Mouse (Mus musculus) WW6 (cell line): Measurements from ENCODE around the gene Ror1.

Experiments used
- DNase-seq: peaks from one replicate; pipeline ENCODE4 v3.0.0-alpha.2; 2013; ENCODE audit warnings: low read depth, low spot score

The Ror1 gene

DNA sequence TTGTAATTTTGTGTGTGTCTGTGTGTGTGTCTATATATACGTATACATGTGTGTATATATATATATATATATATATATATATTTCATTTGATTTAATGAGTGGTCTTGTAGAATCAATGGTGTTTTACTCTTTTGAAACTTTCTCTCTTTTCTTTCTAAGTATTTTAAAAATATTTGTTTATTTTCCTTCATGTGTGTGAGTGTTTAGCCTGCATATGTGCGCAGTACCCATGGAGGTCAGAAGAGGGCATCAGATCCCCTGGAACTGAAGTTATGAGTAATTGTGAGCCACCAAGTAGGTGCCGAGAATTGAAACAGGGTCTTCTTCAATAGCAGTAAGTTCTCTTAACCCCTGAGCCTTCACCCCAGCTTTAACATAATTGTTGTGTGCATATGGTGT, 20.8 kb downstream of the Ror1 start:
- no peak for DNase-seq

DNA sequence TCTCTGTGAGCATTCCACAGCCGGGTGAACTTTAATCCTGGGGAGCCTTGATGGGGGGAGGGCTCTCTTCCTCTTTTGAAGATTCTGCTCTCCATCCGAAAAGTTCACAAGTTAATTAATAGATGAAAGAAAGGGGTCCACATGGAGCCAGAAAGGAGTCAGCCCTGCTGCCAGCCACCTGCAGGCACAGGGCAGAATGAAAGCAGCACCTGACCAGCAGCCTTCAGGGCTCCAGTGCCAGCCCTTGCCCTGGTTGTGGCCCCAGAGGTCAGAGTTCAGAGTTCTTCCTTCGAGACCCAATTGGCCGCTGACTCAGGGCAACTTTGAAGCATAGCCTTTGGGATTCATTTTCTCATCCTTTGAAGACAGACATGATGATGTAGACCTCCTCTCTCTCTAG, 23.1 kb downstream of the Ror1 start:
- no peak for DNase-seq

DNA sequence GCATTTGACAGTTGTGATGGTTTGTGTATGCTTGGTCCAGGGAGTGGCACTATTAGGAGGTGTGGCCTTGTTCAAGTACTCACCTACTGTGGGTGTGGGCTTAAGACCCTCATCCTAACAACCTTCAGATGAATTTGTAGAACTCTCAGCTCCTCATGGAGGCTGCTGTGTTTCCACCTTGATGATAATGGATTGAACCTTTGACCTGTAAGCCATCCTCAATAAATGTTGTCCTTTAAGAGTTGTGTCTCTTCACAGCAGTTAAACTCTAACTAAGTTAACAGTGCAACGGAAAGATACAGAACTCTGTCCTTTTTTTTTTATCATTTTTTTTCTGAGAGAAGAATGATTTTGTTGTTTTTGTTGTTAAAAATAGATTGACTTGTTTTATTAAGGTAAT, 23.8 kb downstream of the Ror1 start:
- no peak for DNase-seq

DNA sequence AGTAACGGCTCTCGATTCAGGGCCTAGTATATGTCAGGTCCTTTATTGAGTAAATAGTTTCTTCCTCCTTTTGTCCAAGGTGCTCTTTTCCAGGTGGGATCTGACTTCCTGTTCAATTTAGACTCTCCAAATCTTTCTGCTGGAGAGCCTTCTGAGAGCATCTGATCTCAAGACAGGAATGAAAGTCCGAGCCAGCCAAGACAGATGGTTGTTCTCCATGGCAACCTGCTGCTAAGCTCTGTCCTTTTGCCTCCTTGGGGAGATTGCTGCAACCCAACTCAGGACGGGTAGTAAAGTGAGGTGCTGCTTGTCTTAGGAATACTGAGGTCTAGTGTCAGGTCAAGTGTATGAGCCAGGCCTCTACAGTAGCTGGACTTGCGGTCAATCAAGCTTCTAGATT, 25.0 kb downstream of the Ror1 start:
- DNase-seq = no peak

DNA sequence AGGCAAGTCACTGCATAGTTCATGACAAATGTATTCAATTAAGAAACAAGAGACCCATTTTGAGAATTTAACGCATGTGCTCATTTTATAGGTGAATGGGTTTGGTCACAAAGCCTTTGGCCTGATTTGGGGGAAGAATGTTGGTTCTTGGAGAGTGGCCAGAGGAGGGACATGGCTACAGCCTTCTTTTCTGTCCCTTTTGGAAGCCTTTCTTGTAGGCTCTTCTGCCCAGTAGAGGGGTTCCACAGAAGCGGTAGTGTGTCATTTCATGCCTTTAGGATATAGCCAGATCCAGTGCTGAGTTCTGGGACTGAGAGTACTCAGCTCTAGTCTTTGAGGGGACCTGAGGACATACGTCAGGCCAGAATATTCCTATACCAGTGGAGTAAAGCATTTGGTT, 26.8 kb downstream of the Ror1 start:
- no peak for DNase-seq

DNA sequence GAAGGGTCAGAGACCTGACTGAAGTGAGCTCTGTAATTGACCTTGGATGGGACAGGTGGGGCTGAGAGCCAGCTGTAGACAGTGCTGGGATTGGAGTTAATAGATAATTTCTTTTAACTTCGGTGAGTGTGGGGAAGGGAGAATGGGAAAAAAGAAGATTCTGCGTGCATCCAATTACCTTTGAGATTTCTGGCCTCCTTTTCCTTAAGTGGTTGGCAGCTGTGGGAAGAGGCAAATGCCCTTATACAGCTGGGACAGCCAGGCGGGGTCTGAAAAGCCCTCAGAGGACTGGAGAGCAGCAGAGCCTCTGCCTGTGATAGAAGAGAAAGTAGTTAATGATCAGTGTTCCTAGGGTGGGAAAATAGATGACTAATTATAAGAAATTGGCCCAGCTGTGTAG, 27.9 kb downstream of the Ror1 start:
- no peak for DNase-seq

DNA sequence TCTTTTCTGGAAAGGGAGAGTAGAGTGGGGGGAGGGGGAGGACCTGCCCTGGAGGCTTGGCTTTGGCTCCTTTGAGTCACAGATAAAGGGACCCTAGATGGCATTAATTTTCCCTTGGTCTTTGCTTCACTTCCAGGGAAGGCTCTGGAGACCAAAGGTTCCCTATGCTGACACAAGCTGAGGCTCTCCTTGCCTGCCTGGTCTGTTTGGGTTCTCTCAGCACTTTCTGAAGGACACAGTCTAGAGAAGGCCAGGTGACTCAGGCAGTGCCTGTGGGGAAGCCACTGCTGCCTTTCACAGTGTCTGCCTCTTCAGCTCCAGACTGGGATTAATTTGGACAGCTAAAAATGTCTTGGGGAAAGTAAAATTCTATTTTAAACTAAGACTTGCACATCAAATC, 28.5 kb downstream of the Ror1 start:
- no peak for DNase-seq

DNA sequence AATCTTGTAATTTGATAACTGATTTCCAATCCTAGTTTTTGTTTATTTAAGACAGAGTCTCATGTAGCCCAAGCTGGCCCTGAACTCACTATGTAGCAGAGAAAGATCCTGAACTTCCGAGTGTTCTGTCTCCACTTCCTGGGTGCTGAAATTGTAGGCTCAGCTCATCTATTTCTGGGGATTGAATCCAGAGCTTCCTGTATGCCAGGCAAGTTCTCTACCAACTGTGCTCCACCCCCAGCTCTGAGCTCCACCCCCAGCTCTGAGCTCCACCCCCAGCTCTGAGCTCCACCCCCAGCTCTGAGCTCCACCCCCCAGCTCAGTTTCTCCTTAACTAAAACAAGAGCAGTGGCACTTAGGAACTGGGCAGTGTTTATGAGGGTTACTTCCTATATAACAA, 29.3 kb downstream of the Ror1 start:
- DNase-seq = no peak

DNA sequence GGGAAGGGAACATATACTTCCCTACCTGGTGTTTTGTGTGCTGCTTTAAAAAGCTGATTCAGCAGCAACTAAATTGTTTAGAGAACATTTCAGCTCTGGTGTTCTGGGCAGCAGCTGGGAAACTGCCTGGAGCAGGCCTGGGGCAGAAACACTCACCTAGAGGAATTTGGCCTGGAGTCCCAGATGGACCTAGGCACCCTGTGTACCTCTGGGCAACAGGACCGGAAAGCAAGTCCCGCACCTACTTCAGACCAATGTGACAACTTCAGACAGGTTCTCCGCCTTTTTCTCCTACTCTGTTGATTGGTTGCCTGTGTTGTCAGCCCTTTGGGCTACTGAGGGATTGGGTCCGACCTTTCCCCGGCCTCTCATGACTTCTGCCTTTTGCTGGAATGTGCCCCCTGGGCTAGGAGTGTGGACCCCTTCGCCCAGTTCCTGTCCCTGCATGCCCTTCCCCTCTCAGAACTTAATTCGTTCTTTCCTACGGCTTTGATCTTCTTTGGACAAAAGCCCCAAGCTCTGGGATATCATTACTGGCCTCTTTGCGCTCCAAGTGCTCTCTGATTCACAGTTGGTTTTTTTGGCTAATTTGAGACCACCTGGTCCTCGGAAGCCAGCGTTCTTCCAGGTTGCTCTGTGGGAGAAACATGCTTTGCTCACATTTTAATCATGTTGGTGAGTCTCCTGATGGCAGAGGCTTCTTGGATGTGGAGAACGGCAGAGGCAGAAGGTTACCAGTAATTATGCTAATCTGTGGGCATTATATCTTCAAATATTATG, 31.1 kb downstream of the Ror1 start:
- DNase-seq = no peak

DNA sequence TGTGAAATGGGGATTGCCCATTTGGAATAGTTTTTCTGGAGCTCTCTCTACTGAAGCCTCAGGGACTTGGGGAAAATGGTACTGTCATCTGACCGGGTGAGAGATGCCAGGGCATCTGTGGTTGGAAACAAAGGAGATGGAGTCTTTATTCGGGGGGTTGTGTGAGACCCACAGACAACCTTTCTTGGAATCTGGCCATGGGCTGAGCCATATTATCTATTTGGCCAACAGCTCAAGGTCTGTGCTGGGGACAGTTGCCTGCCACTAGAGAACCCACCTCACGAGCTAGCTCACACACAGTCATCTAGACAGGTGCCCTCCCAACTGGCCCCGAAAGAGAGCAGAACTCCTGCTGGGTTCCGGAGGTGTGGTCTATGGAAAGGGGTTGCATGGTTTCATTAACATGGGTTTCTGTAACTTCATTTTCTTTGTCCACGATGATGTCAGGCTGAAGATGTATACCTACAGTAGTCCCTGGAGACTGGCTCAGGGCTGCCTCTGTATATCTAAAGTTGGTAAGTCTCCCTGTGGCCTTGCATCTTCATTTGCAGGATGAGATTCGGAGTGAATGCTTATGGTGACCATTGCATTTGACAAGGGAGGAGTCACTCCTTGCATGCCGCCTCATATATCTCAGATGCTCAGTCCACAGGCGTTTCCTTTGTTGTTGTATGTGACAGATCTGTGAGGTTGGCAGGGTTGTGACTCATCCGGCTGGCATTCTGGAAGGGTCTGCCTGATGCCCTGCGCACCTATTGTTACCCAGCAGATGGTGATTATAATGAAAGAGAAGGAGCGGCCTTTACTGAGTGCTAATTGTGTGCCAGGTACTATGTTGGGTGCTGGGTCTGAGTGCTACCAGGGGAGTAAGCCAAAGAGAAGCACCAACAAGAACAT, 32.7 kb downstream of the Ror1 start:
- DNase-seq = no peak

DNA sequence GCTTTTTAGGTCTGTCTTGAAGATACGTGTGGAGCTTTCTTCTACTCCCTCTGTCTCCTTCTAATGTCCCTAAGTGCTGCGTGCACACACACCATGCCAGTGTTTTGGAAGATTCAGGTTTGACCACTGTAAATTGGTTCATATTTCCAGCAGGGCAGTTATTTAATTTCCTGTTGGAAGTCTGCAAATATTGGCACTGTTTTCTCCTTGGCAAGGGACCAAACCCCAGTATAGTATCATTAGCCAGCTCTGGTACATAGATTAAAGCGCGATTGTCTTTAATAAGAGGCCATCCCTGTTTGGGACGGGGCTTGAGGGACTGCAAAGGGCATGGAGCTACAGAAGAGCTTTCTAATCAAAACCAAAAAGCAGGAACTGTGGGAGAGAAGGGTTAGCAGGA, 33.6 kb downstream of the Ror1 start:
- DNase-seq = no peak

DNA sequence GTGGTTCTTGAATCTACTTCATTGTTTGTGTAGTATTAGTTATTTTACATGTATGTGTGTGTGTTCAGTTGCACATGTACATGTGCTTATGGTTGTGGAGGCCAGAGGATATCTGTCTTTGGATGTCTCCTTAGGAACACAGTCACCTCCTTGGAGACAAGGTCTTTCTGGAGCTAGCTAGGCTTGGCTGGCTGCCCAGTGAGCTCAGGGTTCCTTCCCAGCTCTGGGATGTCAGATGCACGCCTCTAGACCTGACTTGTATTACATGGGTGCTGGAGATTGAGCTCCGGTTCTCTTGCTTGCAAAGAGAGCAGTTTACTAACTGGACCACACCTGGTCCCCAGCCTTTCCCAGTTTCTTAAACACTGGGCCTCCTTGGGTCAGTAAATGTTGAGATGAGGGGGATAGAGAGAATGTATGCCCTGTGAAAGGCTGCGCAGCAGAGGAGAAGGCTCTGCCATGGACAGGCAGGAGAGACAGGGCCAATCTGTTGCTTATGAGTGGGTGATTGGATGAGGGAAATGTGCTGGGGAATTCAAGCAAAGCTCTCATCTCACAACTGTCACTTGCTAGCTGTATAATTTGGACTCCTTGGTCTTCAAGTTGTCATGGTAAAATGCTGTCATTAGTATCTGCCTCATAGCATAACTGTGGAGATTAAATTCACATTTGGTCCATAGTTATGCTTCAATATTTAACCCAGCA, 35.3 kb downstream of the Ror1 start:
- no peak for DNase-seq

DNA sequence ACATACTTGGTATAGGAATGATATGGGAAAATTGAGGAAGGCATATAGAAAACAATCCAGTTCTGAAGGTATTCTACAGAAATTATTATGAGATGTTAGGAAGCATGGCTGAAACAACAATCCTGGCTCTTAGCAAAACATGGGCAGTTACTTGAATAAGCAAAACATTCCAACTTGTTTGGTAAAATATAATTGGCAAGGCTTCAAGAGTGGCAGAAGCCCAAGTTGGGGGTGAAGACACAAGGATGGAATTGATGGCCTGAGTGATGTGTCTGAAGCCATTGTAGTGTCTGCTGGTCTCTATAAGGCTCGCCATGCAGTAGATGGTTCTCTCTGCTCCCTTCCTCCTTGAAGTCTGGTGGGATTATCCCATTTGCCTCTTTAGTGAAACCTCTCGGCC, 35.9 kb downstream of the Ror1 start:
- DNase-seq = no peak

DNA sequence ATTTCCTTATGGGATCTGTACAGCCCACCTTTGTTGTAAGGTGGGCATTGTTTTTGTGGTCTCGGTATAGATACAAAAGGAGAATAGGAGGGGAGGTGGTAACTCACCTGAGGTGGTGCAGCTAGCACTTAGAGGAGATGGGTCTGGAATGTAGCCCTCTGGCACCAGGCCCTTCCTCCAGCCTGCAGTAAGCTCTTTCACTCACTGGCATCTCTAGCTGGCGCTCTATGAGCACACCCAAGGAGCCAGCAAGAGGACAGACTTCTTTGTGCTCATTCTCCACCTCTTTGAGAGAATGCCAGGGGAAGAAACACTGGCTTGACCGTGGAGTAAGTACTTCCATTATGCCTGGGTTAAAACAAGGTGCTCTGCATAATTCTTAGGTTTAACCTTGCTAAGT, 36.7 kb downstream of the Ror1 start:
- no peak for DNase-seq

DNA sequence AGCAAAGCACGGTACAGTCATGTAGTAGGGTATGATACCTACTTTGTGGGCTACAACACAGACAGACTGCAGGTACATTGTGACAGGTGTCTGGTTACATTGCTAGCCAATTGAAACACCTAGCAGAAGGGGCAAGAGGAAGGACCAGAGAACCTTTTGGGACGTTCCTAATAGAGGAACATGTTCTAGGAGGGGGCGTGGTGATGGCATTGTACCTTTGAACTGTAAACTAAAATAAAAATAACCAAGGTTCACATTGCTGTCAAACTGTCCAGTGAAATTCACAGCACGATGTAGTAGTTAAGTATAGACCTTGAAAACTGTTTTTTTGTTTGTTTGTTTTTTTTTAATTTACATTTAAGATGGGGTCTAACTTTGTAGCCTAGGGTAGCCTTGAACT, 40.5 kb downstream of the Ror1 start:
- no peak for DNase-seq

DNA sequence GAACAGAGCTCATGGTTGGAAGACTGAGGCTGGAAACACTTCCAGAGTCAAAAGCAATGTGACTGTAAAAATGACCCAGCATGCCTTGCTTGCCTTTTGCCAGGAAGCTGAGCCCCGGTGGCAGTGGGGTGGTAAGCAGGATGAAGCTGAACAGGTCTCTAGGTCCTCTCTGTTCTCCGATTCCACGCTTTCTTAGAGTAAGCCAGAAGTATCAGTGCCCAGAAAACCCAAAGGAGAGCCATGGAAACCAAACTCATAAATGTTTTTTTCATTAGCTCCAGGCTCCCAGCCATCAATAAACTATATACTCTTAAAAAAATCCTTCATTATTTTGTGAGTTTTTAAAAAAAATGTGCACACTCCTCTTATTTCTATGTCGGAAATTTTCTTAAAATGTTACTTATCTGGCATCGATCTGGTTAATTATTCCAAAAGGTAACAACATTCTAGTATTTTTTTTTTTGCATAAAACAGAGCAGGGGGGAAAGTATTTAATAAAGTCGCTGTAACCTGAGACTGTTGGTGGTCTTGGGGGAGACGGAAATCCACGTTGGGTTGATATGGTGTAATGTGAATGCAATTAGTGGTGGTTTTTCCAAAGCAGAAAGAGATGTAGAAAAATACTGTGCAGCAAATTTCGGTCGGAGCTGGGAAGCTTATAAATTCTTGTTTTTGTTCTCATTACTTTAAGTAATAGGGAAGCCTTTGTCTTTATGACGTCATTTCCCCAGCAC, 41.7 kb downstream of the Ror1 start:
- no peak for DNase-seq

DNA sequence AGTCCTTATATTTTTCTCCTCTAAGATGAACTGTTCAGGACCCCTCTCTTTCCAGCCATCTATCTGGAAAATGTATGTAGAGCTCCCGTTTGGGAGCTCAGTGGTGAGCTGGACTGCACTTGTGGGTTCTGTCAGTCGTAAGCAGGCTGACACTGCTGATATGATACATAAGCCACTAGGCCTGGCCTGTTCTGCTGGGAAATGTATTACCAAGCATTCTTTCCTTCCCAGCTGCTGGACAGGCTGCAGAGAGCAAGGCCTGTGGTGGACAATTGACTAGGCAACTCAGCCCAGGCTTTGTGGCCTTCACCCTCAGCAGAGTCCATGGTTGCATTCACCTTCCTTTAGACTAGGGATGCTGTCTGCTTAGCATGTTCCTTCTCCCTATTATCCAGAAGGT, 46.0 kb downstream of the Ror1 start:
- DNase-seq = no peak

DNA sequence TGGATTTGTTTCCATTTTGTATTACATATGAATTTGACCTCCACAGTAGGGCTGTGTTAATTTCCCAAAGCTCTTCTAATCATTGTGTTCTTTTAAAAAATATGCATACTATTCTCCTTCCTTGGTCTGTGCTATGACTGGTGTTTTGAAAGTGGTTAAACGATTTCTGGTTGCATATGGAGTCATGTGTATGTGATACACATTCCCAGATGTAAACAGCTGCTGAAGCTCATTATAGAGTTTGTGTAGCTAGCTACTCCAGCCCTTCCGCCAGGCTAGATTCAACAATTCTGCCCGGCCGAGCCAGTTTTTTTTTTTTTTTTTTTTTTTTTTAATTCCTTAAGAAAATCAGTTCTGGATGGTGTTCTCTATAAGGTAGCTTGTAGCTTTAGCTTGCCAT, 49.2 kb downstream of the Ror1 start:
- no peak for DNase-seq

DNA sequence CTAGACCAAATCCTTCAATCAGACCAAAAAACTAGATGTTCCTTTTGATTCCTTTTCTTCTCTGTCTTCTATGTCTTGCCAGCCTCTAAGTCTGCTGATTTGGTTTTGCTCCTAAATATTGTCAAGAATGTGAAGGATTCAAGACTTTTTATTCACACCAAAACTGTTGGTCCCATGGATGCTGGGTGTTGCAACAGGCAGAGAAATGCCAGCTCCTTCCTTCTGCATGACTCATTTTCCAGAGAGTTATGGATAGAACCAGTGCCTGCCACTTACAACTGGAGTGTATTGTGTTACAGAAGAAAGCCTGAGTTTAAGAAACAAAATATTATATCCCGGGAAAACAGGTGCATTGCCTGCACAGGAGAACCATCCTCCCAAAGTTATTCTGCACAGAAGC, 55.2 kb downstream of the Ror1 start:
- DNase-seq = no peak

DNA sequence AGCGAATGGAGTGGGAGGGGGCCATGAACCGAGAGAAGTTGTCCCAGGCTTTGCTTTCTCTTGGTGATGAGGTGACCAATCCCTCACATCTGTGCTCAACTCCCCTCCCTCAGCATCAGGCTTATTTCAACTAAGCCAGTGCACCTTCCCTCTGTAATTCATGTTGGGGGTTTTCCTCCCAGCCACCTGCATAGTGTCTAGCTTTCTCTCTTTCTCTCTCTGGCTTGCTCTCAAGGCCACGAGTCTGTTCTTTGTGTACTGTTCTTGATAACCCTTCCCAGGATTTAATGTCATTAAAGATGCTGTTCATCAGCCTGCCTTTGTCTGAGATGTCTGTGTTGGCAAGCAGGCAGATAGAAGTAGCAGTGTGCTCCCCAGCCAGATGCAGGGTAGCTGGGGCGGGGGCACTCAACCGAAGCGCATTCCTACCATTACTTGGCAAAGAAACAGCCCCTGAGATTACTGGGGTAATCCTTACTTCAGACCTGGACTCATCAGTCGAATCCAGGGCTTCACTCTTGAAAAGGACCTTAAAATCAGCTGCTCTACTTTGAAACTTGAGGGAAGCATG, 59.1 kb downstream of the Ror1 start:
- no peak for DNase-seq

DNA sequence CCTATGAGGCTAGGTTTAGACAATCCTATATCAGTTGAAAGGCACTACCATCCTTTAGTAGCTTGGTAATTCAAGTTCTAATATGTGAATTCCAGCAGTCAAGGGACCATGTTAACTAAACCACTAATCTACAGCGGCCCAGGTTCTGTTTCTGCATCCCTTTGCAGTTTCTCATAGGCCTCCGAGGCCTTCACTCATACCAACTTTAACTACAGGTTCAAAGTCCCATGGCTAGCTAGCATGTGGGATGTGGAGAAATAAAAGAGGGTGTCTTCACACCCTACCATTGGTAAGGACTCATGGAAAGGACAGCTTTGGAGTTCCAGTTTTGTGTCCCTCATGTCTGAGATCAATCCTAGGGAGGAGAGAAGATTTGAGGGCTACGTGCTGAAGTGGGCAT, 60.1 kb downstream of the Ror1 start:
- DNase-seq = no peak

DNA sequence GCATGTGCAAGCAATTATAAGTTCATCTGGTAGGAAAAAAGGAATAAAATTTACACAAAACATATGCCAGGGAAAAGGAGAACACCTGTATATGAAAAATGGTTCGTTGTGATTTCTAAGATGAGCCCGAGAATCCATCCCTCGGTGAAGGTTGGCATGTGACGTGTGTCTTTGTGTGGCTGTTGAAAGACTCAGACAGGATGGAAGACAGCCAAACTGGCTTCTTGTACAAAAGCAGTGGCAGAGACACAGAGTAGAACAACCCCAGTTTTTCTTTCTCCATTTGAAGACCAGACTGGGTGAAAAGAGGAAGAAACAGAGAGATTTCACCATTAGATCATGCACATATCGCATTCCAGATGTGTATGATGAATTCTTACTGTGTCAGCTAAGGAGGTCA, 62.8 kb downstream of the Ror1 start:
- DNase-seq = no peak
